ENCODE assay signal across 8 mouse cellular contexts in genomic region chr15:100469189-100469545, GRCm38 (mm10). TPM values are rescaled to one million over a fixed set of nuclear protein-coding genes. Genes with fewer than 3 reads are reported as not detected.
A peak's percentile ranks its signal among the peaks of the same experiment; 100 is the strongest.
DNase-seq lines count a peak whose midpoint lies in the region; ATAC-seq and TF ChIP-seq lines count a peak whose summit lies in the region.

No protein-coding gene starts in this region.

- H3K27ac ChIP-seq in limb, embryonic 13.5 days, result no peak overlapping the region
- H3K27ac ChIP-seq in small intestine, adult 2 months (ENCODE audit: insufficient read depth, low read depth, low read length), result no peak overlapping the region

- peaks cover 40% of the 10 kb centered on the region for H3K36me3 ChIP-seq in megakaryocyte, embryonic 14.5 days (replicated peaks; ENCODE audit: low read length)
- peaks cover 34% of the 10 kb centered on the region for H3K36me3 ChIP-seq in limb, embryonic 13.5 days
- peaks cover 3% of the 10 kb centered on the region; the same call in 1 of the 2 replicates for H3K36me3 ChIP-seq in small intestine, adult 2 months (ENCODE audit: control insufficient read depth, insufficient read depth, low read length)

- H3K4me2 ChIP-seq in limb, embryonic 13.5 days (replicated peaks), result peak overlapping the region; percentile 92

- DNase-seq in CD4-positive, CD25-positive, alpha-beta regulatory T cell, adult 2 months (ENCODE audit: low read depth, low spot score), result peak; percentile 33
- DNase-seq in thymus, postnatal 25 days, result no peak
- no peak for DNase-seq in cerebellum, adult 8-10 months

- peaks cover 34% of the 10 kb centered on the region for H3K4me1 ChIP-seq in megakaryocyte, embryonic 14.5 days
- peaks cover 19% of the 10 kb centered on the region for H3K4me1 ChIP-seq in limb, embryonic 13.5 days
- H3K4me1 ChIP-seq in small intestine, adult 2 months (ENCODE audit: control insufficient read depth, insufficient read depth, insufficient read length, low read length), result peaks cover 3% of the 10 kb centered on the region

- H3K9me3 ChIP-seq in megakaryocyte, embryonic 14.5 days, result no peaks in the 10 kb centered on the region
- H3K9me3 ChIP-seq in limb, embryonic 13.5 days, result no peaks in the 10 kb centered on the region

- no peak for TF ChIP-seq CTCF in small intestine, adult 2 months (IDR thresholded peaks at IDR 0.05; ENCODE audit: extremely low read depth, insufficient read length, insufficient replicate concordance, low read depth, low read length)

- peak overlapping the region; percentile 85 for H3K9ac ChIP-seq in limb, embryonic 13.5 days

- TF ChIP-seq POLR2A in small intestine, adult 2 months (IDR thresholded peaks at IDR 0.05; ENCODE audit: low read depth, low read length), result no peak

- no peak for ATAC-seq in CD4-positive, CD25-positive, alpha-beta regulatory T cell, adult 4 months
- ATAC-seq in megakaryocyte, adult 5-6 weeks (ENCODE audit: poor library complexity, severe bottlenecking), result no peak
- peak; percentile 30 for ATAC-seq in limb, embryonic 13.5 days (ENCODE audit: low FRiP score, low read depth)

- under 1% methylated on average over 19 of the region's 19 CpGs for WGBS in limb, embryonic 13.5 days
- WGBS in small intestine, adult 2 months, result 1% methylated on average over 19 of the region's 19 CpGs

- H3K4me3 ChIP-seq in megakaryocyte, embryonic 14.5 days (replicated peaks), result peak overlapping the region; percentile 98
- peak overlapping the region; percentile 87 for H3K4me3 ChIP-seq in limb, embryonic 13.5 days
- peak overlapping the region; percentile 88 for H3K4me3 ChIP-seq in small intestine, adult 2 months (ENCODE audit: low read depth, low read length)

- no peaks in the 10 kb centered on the region for H3K27me3 ChIP-seq in megakaryocyte, embryonic 14.5 days (replicated peaks)
- no peaks in the 10 kb centered on the region for H3K27me3 ChIP-seq in limb, embryonic 13.5 days
- H3K27me3 ChIP-seq in small intestine, adult 2 months (ENCODE audit: control insufficient read depth, insufficient read depth, low read length), result no peaks in the 10 kb centered on the region

RNA-seq across cellular contexts. Expression of gene Letmd1, which starts 0.3 kb away (rescaled TPM):
- polyA plus RNA-seq in CD4-positive, CD25-positive, alpha-beta regulatory T cell, adult 4 months (2017; shearing (Covaris generic)), result 10 to 100 TPM; 52.3 to 82.7 TPM
- 21.1 and 42.7 TPM in 2 replicates for polyA plus RNA-seq in megakaryocyte, embryonic 14.5 days (2012; ENCODE audit: insufficient read depth, low replicate concordance)
- total RNA-seq in megakaryocyte, adult 5-6 weeks (2015), result 15.2 and 17.2 TPM in 2 replicates
- 8.8 and 15.5 TPM in 2 replicates for total RNA-seq in megakaryocyte, adult 5-6 weeks (2017)
- 34.1 and 34.3 TPM in 2 replicates for polyA plus RNA-seq in limb, embryonic 13.5 days (2015; fragmentation: Nextera tagmentation; extraction: Ambion mirVana)
- polyA plus RNA-seq in small intestine, adult 2 months (2012; rRNA removed), result 16.3 and 26.1 TPM in 2 replicates

RNA-seq across cellular contexts. Expression of gene Csrnp2, which starts 26.1 kb away (rescaled TPM):
- 1 to 10 TPM; 1.8 to 2.5 TPM for polyA plus RNA-seq in CD4-positive, CD25-positive, alpha-beta regulatory T cell, adult 4 months (2017; shearing (Covaris generic))
- 0.46 TPM in 1 of 2 replicates, not detected in the other for polyA plus RNA-seq in megakaryocyte, embryonic 14.5 days (2012; ENCODE audit: insufficient read depth, low replicate concordance)
- total RNA-seq in megakaryocyte, adult 5-6 weeks (2015), result 0.65 and 1.2 TPM in 2 replicates
- 0.70 and 0.81 TPM in 2 replicates for total RNA-seq in megakaryocyte, adult 5-6 weeks (2017)
- 23.8 and 24.9 TPM in 2 replicates for polyA plus RNA-seq in limb, embryonic 13.5 days (2015; fragmentation: Nextera tagmentation; extraction: Ambion mirVana)
- 0.62 and 0.96 TPM in 2 replicates for polyA plus RNA-seq in small intestine, adult 2 months (2012; rRNA removed)

RNA-seq across cellular contexts. Expression of gene Slc11a2, which starts 44.3 kb away (rescaled TPM):
- 10 to 100 TPM; 31.4 to 39.1 TPM for polyA plus RNA-seq in CD4-positive, CD25-positive, alpha-beta regulatory T cell, adult 4 months (2017; shearing (Covaris generic))
- 0.62 TPM in 1 of 2 replicates, not detected in the other for polyA plus RNA-seq in megakaryocyte, embryonic 14.5 days (2012; ENCODE audit: insufficient read depth, low replicate concordance)
- 5.0 and 5.3 TPM in 2 replicates for total RNA-seq in megakaryocyte, adult 5-6 weeks (2015)
- 3.1 and 6.0 TPM in 2 replicates for total RNA-seq in megakaryocyte, adult 5-6 weeks (2017)
- polyA plus RNA-seq in limb, embryonic 13.5 days (2015; fragmentation: Nextera tagmentation; extraction: Ambion mirVana), result 18.7 and 25.3 TPM in 2 replicates
- 39.4 and 138 TPM in 2 replicates for polyA plus RNA-seq in small intestine, adult 2 months (2012; rRNA removed)

RNA-seq across cellular contexts. Expression of gene Gm5475, which starts 47.2 kb away (rescaled TPM):
- not detected for polyA plus RNA-seq in CD4-positive, CD25-positive, alpha-beta regulatory T cell, adult 4 months (2017; shearing (Covaris generic))
- polyA plus RNA-seq in megakaryocyte, embryonic 14.5 days (2012; ENCODE audit: insufficient read depth, low replicate concordance), result not detected in 2 replicates
- total RNA-seq in megakaryocyte, adult 5-6 weeks (2015), result not detected in 2 replicates
- total RNA-seq in megakaryocyte, adult 5-6 weeks (2017), result not detected in 2 replicates
- 0.05 TPM in 1 of 2 replicates, not detected in the other for polyA plus RNA-seq in limb, embryonic 13.5 days (2015; fragmentation: Nextera tagmentation; extraction: Ambion mirVana)
- polyA plus RNA-seq in small intestine, adult 2 months (2012; rRNA removed), result 0.13 and 0.20 TPM in 2 replicates

Comparison
In these comparisons a context has a peak if more than half of its experiments do, and no peak if none do; other contexts are left out.
1. RNA of gene Slc11a2, which starts 44.3 kb away (polyA plus RNA-seq): 39.4 to 138 TPM in small intestine, adult 2 months, 31.4 to 39.1 TPM in CD4-positive, CD25-positive, alpha-beta regulatory T cell, adult 4 months and 18.7 to 25.3 TPM in limb, embryonic 13.5 days; 0.62 TPM in megakaryocyte, embryonic 14.5 days; every median in the first group is over 10 times any median in the second.
2. Peak in every context shown above with its lines, with median percentiles within 50 percentile points of each other: H3K4me3 ChIP-seq.